Mouse (Mus musculus): ENCODE measurements at regions not wholly inside any gene's neighbourhood (a gene's known extent, or its start where the extent isn't known, plus 50 kb on each side); places are given as distances from the start of the nearest gene placed in this dataset.

- no peak overlapping the region for H3K4me3 ChIP-seq (ENCODE audit: low read depth, low read length)
- no peak overlapping the region for H3K27ac ChIP-seq (replicated peaks; ENCODE audit: low read depth, low read length)
- H3K27me3 ChIP-seq (ENCODE audit: control insufficient read depth, insufficient read depth, low read length): peaks cover 45% of the 10 kb centered on the region
- H3K36me3 ChIP-seq (replicated peaks; ENCODE audit: control insufficient read depth, insufficient read depth, low read depth, low read length): no peaks in the 10 kb centered on the region
- H3K9ac ChIP-seq (replicated peaks; ENCODE audit: low read length): no peak overlapping the region
- WGBS: 56% methylated on average over 3 of the region's 3 CpGs
- DNase-seq (ENCODE audit: low spot score) (peak; percentile 8), ATAC-seq (replicated peaks; ENCODE audit: insufficient number of reproducible peaks, low FRiP score, low TSS enrichment, low read depth) (no peak)
- no peaks in the 10 kb centered on the region for H3K9me3 ChIP-seq (replicated peaks; ENCODE audit: control insufficient read depth, low read length)
- H3K4me1 ChIP-seq (ENCODE audit: control insufficient read depth, insufficient read depth, low read length): peaks cover 3% of the 10 kb centered on the region
- H3K4me2 ChIP-seq (ENCODE audit: low read depth, low read length): no peak overlapping the region
These were observed 133.7 kb upstream of the Lhx5 start for GRCm38 (mm10) chr5:120297665-120298282.

- Histone ChIP-seq H3K27me3 (ENCODE audit: control insufficient read depth, insufficient read depth, low read length) (peaks cover 60% of the 10 kb centered on the region), H3K4me3 (ENCODE audit: low read depth, low read length) (peak overlapping the region; percentile 30), H3K27ac (replicated peaks; ENCODE audit: low read depth, low read length) (no peak overlapping the region), H3K4me1 (ENCODE audit: control insufficient read depth, insufficient read depth, low read length) (peaks cover 3% of the 10 kb centered on the region), H3K4me2 (ENCODE audit: low read depth, low read length) (peak overlapping the region; percentile 66), H3K36me3 (replicated peaks; ENCODE audit: control insufficient read depth, insufficient read depth, low read depth, low read length) (no peaks in the 10 kb centered on the region), H3K9me3 (replicated peaks; ENCODE audit: control insufficient read depth, low read length) (no peaks in the 10 kb centered on the region), H3K9ac (replicated peaks; ENCODE audit: low read length) (no peak overlapping the region; the same call in 1 of the 2 replicates)
- no peak for ATAC-seq (replicated peaks; ENCODE audit: insufficient number of reproducible peaks, low FRiP score, low TSS enrichment, low read depth)
- peak; percentile 32 for DNase-seq (ENCODE audit: low spot score)
- 2% methylated on average over 14 of the region's 16 CpGs for WGBS
These were observed 129.8 kb upstream of the Lhx5 start for GRCm38 (mm10) chr5:120301672-120302071.

GRCm38 (mm10) chr5:120302307-120302706 is 129.2 kb upstream of the Lhx5 start:
- WGBS: 2% methylated on average over 41 of the region's 47 CpGs
- peaks cover 3% of the 10 kb centered on the region for H3K4me1 ChIP-seq (ENCODE audit: control insufficient read depth, insufficient read depth, low read length)
- H3K27ac ChIP-seq (replicated peaks; ENCODE audit: low read depth, low read length): no peak overlapping the region
- ATAC-seq (replicated peaks; ENCODE audit: insufficient number of reproducible peaks, low FRiP score, low TSS enrichment, low read depth) (no peak), DNase-seq (ENCODE audit: low spot score) (peak; percentile 49)
- peaks cover 57% of the 10 kb centered on the region for H3K27me3 ChIP-seq (ENCODE audit: control insufficient read depth, insufficient read depth, low read length)
- H3K36me3 ChIP-seq (replicated peaks; ENCODE audit: control insufficient read depth, insufficient read depth, low read depth, low read length): no peaks in the 10 kb centered on the region
- H3K9ac ChIP-seq (replicated peaks; ENCODE audit: low read length): peak overlapping the region; percentile 44
- H3K4me3 ChIP-seq (ENCODE audit: low read depth, low read length): peak overlapping the region; percentile 30
- H3K4me2 ChIP-seq (ENCODE audit: low read depth, low read length): peak overlapping the region; percentile 66
- no peaks in the 10 kb centered on the region for H3K9me3 ChIP-seq (replicated peaks; ENCODE audit: control insufficient read depth, low read length)

- H3K9ac ChIP-seq (replicated peaks; ENCODE audit: low read length): no peak overlapping the region
- peak overlapping the region; percentile 17; the same call in 1 of the 2 replicates for H3K4me2 ChIP-seq (ENCODE audit: low read depth, low read length)
- H3K36me3 ChIP-seq (replicated peaks; ENCODE audit: control insufficient read depth, insufficient read depth, low read depth, low read length): no peaks in the 10 kb centered on the region
- 22% methylated on average over 11 of the region's 13 CpGs for WGBS
- peak; percentile 24 for DNase-seq (ENCODE audit: low spot score)
- ATAC-seq (replicated peaks; ENCODE audit: insufficient number of reproducible peaks, low FRiP score, low TSS enrichment, low read depth): peak; percentile 40; the same call in 1 of the 2 replicates
- peaks cover 47% of the 10 kb centered on the region for H3K27me3 ChIP-seq (ENCODE audit: control insufficient read depth, insufficient read depth, low read length)
- no peaks in the 10 kb centered on the region for H3K9me3 ChIP-seq (replicated peaks; ENCODE audit: control insufficient read depth, low read length)
- no peak overlapping the region for H3K27ac ChIP-seq (replicated peaks; ENCODE audit: low read depth, low read length)
- peaks cover 3% of the 10 kb centered on the region for H3K4me1 ChIP-seq (ENCODE audit: control insufficient read depth, insufficient read depth, low read length)
- H3K4me3 ChIP-seq (ENCODE audit: low read depth, low read length): no peak overlapping the region
These were observed 127.2 kb upstream of the Lhx5 start for GRCm38 (mm10) chr5:120304295-120304701.

GRCm38 (mm10) chr5:120312299-120312698 is 119.2 kb upstream of the Lhx5 start:
- Histone ChIP-seq H3K27ac (replicated peaks; ENCODE audit: low read depth, low read length) (no peak overlapping the region), H3K4me2 (ENCODE audit: low read depth, low read length) (no peak overlapping the region), H3K4me1 (ENCODE audit: control insufficient read depth, insufficient read depth, low read length) (no peaks in the 10 kb centered on the region), H3K9ac (replicated peaks; ENCODE audit: low read length) (no peak overlapping the region), H3K27me3 (ENCODE audit: control insufficient read depth, insufficient read depth, low read length) (no peaks in the 10 kb centered on the region), H3K36me3 (replicated peaks; ENCODE audit: control insufficient read depth, insufficient read depth, low read depth, low read length) (no peaks in the 10 kb centered on the region), H3K9me3 (replicated peaks; ENCODE audit: control insufficient read depth, low read length) (peaks cover 4% of the 10 kb centered on the region; the same call in 1 of the 2 replicates), H3K4me3 (ENCODE audit: low read depth, low read length) (no peak overlapping the region)
- ATAC-seq (replicated peaks; ENCODE audit: insufficient number of reproducible peaks, low FRiP score, low TSS enrichment, low read depth): no peak
- 92% methylated on average over 6 of the region's 6 CpGs for WGBS
- no peak for DNase-seq (ENCODE audit: low spot score)

- 75% methylated on average over 6 of the region's 6 CpGs for WGBS
- H3K4me3 ChIP-seq (ENCODE audit: low read depth, low read length): no peak overlapping the region
- H3K9ac ChIP-seq (replicated peaks; ENCODE audit: low read length): no peak overlapping the region
- DNase-seq (ENCODE audit: low spot score): no peak
- no peaks in the 10 kb centered on the region for H3K4me1 ChIP-seq (ENCODE audit: control insufficient read depth, insufficient read depth, low read length)
- H3K9me3 ChIP-seq (replicated peaks; ENCODE audit: control insufficient read depth, low read length): peaks cover 4% of the 10 kb centered on the region; the same call in 1 of the 2 replicates
- H3K36me3 ChIP-seq (replicated peaks; ENCODE audit: control insufficient read depth, insufficient read depth, low read depth, low read length): no peaks in the 10 kb centered on the region
- no peak for ATAC-seq (replicated peaks; ENCODE audit: insufficient number of reproducible peaks, low FRiP score, low TSS enrichment, low read depth)
- H3K27ac ChIP-seq (replicated peaks; ENCODE audit: low read depth, low read length): no peak overlapping the region
- H3K27me3 ChIP-seq (ENCODE audit: control insufficient read depth, insufficient read depth, low read length): no peaks in the 10 kb centered on the region
- H3K4me2 ChIP-seq (ENCODE audit: low read depth, low read length): no peak overlapping the region
These were observed 117.5 kb upstream of the Lhx5 start for GRCm38 (mm10) chr5:120313984-120314383.

- WGBS: 57% methylated on average over 8 of the region's 8 CpGs
- DNase-seq (ENCODE audit: low spot score) (no peak), ATAC-seq (replicated peaks; ENCODE audit: insufficient number of reproducible peaks, low FRiP score, low TSS enrichment, low read depth) (no peak)
- H3K27ac ChIP-seq (replicated peaks; ENCODE audit: low read depth, low read length): no peak overlapping the region
- peaks cover 4% of the 10 kb centered on the region; the same call in 1 of the 2 replicates for H3K9me3 ChIP-seq (replicated peaks; ENCODE audit: control insufficient read depth, low read length)
- no peaks in the 10 kb centered on the region for H3K36me3 ChIP-seq (replicated peaks; ENCODE audit: control insufficient read depth, insufficient read depth, low read depth, low read length)
- H3K4me3 ChIP-seq (ENCODE audit: low read depth, low read length): no peak overlapping the region
- no peaks in the 10 kb centered on the region for H3K4me1 ChIP-seq (ENCODE audit: control insufficient read depth, insufficient read depth, low read length)
- no peak overlapping the region for H3K4me2 ChIP-seq (ENCODE audit: low read depth, low read length)
- no peak overlapping the region for H3K9ac ChIP-seq (replicated peaks; ENCODE audit: low read length)
- H3K27me3 ChIP-seq (ENCODE audit: control insufficient read depth, insufficient read depth, low read length): no peaks in the 10 kb centered on the region
These were observed 116.4 kb upstream of the Lhx5 start for GRCm38 (mm10) chr5:120315116-120315515.

- Histone ChIP-seq H3K27me3 (ENCODE audit: control insufficient read depth, insufficient read depth, low read length) (peaks cover 7% of the 10 kb centered on the region; the same call in 1 of the 2 replicates), H3K9ac (replicated peaks; ENCODE audit: low read length) (no peak overlapping the region), H3K4me1 (ENCODE audit: control insufficient read depth, insufficient read depth, low read length) (peaks cover 5% of the 10 kb centered on the region; the same call in 1 of the 2 replicates), H3K9me3 (replicated peaks; ENCODE audit: control insufficient read depth, low read length) (no peaks in the 10 kb centered on the region), H3K27ac (replicated peaks; ENCODE audit: low read depth, low read length) (no peak overlapping the region), H3K36me3 (replicated peaks; ENCODE audit: control insufficient read depth, insufficient read depth, low read depth, low read length) (no peaks in the 10 kb centered on the region), H3K4me2 (ENCODE audit: low read depth, low read length) (no peak overlapping the region), H3K4me3 (ENCODE audit: low read depth, low read length) (no peak overlapping the region)
- no peak for ATAC-seq (replicated peaks; ENCODE audit: insufficient number of reproducible peaks, low FRiP score, low TSS enrichment, low read depth)
- 63% methylated on average over 1 of the region's 1 CpGs for WGBS
- DNase-seq (ENCODE audit: low spot score): no peak
These were observed 112.5 kb upstream of the Lhx5 start for GRCm38 (mm10) chr5:120318951-120319350.

All from embryonic facial prominence, embryonic 11.5 days (tissue).